Mouse (Mus musculus) adrenal gland, adult 18-20 months (tissue): Measurements from ENCODE around the gene Wfdc5. TPM values are rescaled to one million over a fixed set of nuclear protein-coding genes. Genes with fewer than 3 reads are reported as not detected.
"Not testable (repeated sequence)": the region's sequence is repeated elsewhere in the genome, so short reads cannot be mapped to it uniquely, and the experiment has no call there.

Experiments
- DNase-seq, 2 experiments: peaks; one replicate each; pipeline ENCODE4 v3.0.0; 2021 to 2022; ENCODE audit warnings: low spot score in 2 of 2
- long read RNA-seq, 2 experiments: library from polyadenylated mRNA; stranded (forward); transcript quantifications; one replicate each; pipeline ENCODE4 v2.0.0; 2021
- total RNA-seq, 2 experiments: library from RNA; stranded (reverse); gene quantifications; 1 replicate in 1 of 2; 2 replicates in 1 of 2; pipeline ENCODE4 v1.2.3; 2021

Wfdc5 gene
- total RNA-seq: not detected
- long read RNA-seq, experiment 1: 0 reads
- long read RNA-seq, experiment 2: 0 reads

DNA sequence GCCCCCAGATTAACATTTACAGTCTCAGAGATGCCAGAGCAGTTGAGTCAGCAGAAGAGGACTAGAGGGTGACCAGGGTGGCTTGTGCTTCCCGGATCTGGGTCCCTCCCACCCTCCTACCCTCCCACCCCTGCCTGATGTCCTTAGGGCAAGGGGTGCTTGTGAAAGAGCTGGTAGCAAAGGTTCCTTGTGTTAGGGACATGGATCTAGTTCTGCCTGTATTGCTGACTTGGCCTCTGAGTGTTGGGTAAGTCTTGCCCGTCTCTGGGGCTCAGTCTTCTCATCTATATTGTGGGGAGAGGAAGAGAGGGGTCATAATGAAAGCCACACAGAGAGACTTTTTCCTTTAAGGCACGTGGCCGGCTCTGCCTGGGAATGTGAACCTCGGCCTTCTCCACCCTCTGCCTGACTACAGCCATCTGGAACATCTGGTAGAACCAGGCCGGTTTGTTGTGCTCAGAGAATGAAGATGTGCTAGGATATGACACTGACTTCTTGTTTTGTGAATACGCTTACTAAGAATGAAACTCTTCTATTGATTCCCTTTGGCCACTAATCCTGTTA lies at the start of gene Wfdc5:
Gene Wfdc5, minus strand, starts transcription at position 51 of the 564 bp plus-strand sequence.
- peak in 1 of 2 experiments; percentile 2 for DNase-seq

DNA sequence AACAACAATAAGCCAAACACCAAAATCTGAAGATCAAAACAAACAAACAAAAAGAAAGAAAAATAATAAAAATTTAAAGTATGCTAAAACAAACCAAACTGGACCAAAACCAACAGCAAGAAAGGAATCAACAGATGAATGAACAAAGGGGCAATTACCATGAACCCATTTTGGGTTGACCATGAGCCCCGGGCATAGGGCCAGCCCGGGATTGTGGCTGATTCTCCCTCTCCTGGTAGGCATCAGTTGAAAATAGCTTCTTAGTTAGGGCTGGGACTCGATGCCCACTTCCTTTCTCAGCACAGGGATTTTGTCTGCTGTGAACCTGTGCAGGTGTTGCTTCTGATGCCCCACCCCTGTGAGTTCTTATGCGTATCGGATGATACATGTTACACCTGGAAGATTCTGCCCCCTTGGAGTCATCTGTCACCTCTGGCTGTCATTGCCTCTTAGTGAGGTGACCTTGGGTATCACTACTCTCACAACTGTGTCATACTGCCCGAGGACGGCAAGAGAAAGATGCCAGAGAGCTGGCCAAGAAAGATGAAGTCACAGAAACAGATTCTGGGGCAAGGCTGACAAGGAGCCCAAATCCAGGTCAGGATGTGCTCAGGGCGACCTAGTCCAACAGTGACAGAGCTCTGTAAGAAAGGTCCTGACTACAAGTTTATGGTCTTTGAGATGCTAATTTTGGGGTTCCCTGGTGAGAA lies 46.0 kb upstream of the Wfdc5 start:
- DNase-seq: no peak

DNA sequence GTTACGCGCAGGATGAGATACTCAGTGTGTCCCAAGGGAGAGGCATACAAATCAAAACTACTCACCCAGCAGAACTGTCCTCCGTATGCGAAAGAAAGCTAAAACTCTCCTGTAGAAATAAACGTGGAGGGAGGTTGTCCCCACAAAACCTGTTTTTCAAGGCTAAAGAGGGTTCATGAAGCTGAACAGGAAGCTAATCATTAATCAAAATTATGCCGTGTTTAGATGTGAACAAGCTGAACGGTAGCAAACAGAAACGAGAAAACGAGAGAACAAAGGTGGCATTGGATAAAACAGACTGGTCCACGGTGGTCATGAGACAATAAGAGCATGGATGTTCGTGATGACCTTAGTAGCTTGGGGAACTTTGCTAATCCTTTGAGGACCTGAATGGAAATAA lies 39.0 kb upstream of the Wfdc5 start, which contains the start of gene Wfdc15b:
Gene Wfdc15b, minus strand, starts transcription at position 139 of the 400 bp plus-strand sequence.
- no peak for DNase-seq

DNA sequence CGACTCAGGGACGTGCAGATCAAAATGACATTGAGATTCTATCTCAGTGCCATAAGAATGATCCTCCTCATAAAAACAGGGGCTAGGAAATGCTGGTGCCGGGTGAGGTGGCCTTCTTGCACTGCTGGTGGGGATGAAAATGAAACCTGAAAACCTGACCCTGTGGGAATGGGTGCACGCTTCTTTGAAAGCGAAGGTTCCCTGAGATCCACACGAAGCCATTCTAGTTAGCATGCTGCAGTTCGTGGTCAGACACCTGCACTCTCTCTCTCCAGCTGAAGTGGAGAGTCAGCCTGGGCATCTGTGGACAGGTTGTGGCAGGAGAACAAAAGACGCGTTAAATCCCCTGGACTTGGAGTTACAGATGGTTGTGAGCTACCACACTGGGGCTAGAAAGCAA lies 36.8 kb upstream of the Wfdc5 start:
- no peak for DNase-seq

GRCm38 (mm10) chr2:164212711-164213110 lies 30.2 kb upstream of the Wfdc5 start:
- no peak for DNase-seq

GRCm38 (mm10) chr2:164210892-164211291 lies 28.4 kb upstream of the Wfdc5 start:
- no peak for DNase-seq

- no peak for DNase-seq
Measured at GRCm38 (mm10) chr2:164206676-164207075, 24.1 kb upstream of the Wfdc5 start.

DNA sequence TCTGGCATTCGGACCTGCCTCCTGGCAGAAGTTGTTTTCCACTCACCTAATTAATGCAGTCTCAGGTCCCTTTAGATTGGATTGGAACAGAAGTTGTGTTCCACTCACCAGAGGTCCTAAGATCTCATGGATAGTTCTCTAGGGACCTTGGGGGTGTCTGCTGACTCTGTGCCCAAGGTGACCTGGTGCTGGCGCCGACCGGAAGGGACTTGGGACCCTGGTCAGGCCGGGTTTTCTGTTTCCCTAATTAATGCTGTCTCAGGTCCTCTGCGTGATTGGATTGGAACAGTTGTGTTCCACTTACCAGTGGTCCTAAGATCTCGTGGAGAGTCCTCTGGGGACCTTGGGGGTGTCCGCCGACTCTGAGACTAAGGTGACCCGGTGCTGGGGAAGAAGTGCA lies 23.5 kb upstream of the Wfdc5 start:
- not testable (repeated sequence) for DNase-seq

DNA sequence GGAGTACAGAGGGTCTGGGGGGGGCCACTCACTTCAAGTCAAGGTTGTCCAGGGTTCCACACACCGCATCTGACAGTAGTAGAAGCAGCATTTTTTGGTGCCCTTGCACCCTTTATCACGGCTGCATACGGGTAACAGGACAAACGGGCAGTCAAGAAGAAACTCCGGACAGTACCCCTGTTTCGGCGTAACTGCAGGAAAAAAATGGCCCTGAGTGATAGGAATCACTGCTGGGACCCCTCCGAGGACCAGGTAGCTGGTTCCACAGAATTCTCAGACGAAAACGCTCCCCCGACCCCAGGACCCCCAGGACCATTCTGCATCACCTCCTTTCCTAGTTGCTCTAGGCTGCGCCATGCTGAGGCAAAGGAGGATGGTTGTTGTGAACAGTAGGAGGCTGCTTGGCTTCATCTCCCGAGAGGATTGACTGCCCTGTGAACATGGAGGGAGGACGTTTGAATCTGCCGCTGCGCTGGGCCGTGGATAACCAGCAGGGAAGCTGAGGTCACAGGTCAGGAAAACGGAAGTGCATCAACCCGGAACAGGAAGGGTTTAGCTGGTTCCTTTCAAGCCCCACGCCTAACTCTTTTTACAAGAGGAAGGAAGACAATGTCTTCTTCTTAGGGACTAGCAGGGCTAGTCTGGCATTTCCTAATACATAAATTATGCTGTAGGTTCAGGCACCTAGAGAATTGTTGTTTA lies 17.2 kb upstream of the Wfdc5 start, which contains the start of gene Wfdc15a:
Gene Wfdc15a, minus strand, starts transcription at position 505 of the 702 bp plus-strand sequence.
- no peak for DNase-seq

DNA sequence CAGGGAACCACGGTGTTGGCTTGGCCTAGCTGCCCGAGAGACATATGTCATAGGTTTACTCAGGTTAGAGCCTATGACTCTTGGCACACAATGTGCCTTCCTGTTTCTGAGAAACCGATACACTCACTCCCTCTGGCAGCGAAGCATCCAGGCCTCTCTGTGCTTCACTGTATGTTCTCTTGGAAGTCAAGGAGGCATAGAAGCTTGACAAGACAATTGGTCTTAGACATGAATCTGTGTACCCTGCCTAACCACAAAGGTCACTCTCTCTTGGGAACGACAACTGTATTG lies 14.1 kb upstream of the Wfdc5 start:
- DNase-seq: no peak

DNA sequence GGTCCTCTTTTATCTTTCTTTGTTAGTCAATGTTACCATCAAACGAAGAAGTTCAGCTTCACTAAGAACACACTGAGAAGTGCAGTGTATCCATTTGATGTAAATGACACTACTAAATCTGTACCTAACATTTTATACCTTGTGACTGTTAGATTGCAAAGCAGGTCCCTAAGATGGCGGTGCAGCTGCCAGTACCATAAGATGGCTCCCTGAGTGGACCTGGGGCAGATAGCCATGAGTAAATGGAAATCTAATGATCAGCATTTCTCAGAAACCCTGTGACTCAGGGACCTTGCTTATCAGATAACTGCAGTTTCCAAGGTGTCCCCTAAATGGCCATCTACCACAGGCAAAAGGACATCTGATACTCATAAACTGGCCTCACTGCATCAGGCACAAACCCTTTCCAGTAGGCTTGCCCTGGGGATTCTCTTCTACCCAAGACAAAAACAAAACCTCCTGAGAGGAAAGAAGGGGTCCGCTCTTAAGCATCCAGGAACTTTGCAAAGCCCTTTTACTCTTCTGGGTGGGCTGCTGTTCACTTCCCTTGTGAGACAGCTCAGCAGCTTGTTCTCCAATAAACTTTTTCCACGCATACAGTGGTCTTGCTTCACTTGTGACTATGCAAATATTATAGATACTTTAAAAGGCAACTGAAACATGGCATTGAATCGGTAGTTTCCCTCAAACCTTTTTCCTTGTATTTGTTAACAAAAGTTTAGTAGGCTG lies 13.6 kb upstream of the Wfdc5 start:
- DNase-seq: peak in 1 of 2 experiments; percentile 25

- DNase-seq: no peak
Measured at GRCm38 (mm10) chr2:164194959-164195630, 12.6 kb upstream of the Wfdc5 start.

DNA sequence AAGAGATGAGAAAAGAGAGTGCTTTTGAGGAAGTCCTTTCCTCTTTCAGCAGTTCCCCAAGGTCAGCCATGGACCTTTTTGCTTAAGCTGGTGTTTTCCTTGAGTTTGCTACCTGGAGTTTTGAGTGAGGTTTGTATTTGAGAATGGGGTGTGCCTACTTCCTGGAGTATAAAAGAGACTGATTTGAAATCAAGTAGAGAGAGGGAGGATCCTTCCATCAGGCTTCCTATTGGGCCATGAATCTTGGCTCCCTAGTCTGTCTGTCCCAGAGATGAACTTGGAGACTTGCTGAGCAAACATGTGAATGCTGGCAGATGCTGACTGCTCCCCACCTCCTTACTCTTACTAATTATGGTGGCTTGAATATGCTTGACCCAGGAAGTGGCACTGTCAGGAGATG lies 9.7 kb upstream of the Wfdc5 start:
- DNase-seq: no peak

GRCm38 (mm10) chr2:164190576-164190975 lies 8.0 kb upstream of the Wfdc5 start, which contains the start of gene Wfdc12:
Wfdc12 (minus strand) TSS chr2:164190608.
- no peak for DNase-seq

DNA sequence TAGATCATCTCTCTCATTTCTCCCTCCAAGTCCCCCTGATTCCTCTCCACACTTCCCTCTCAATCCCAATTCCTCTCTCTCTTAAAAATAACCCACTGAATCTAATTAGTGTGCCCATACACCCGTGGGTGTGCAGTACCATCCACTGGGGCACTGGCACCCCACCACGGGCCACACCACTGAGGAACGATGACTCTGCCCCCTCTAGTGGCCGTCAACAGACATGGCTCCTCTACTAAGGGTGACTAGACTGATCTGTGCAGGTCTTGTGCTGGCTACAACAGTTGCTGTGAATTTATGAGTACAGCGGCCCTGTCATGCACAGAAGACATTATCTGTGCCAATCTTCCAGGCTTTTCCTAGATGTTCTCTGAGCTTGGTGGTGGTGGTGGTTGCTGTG lies 6.2 kb upstream of the Wfdc5 start:
- DNase-seq: no peak

DNA sequence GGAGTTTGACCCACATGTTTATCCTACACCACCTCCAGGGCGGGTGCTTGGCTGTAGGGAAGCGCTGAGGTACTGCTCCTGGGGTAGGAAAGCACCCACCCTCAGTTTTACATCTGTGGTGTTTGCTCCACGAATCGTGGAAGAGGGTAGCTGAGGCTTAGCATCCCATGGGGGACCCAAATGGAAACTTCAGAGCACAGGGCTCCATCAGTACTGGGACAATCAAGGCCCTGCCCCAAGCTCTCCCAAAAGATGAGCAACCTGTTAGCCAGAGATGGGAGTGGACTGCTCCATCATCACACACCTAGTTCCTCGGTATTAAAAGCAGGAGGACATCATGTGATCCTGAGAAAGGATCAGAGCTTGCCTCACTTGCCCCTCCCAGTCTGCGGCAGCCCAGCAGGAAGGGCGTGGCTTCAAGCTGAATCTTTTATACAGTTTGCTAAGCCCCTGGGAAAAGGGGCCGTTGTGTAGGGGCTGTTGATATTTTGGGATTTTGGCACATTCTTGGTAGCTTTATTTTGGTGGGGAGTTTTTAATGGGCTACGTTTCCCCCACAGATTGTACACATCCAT lies 1.7 kb upstream of the Wfdc5 start:
- peak in 1 of 2 experiments; percentile 10 for DNase-seq

DNA sequence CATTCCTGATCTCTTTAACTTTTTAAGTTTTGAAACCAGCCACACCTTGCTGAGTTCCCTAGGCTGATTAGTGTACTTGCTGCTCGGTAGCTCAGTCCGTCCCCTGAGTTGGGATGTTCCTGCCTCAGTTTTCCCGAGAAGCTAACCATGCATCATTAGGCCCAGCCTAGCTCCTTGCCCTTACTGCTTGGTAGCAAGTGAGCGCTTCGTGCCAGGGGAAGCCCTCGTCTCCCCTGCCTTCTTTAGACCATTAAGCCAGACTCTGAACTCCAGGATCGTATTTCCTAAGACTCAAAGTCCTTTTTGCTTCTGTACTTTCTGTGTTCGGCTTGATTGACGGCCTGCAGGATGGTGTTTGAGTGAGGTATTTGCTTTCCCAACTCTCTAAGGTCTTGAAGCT lies 798 bp upstream of the Wfdc5 start:
- peak in 1 of 2 experiments; percentile 6 for DNase-seq

GRCm38 (mm10) chr2:164180770-164181169 lies 1.8 kb downstream of the Wfdc5 start:
- DNase-seq: peak in 1 of 2 experiments; percentile 4

DNA sequence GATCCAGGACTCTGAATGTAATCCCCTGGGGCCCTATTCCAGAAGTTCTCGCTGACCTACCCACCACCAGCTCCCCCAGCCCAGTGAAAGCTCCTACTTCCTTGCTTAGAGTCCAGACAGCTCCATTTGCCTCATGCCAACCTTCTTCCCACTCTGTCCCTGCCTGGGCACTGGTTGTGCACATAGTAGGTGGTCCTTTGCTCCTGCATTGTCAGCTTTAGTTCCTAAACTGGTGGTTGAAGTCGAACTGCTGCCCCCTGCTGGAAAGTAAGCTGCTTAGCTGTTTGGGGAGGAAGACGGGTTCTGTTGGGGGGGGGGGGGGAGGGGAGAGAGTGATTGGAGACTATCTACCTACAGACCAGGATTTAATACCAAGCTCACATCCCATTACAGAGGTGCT lies 2.4 kb downstream of the Wfdc5 start:
- DNase-seq: peak in 1 of 2 experiments; percentile 31

- DNase-seq: no peak
Measured at GRCm38 (mm10) chr2:164177831-164178230, 4.7 kb downstream of the Wfdc5 start.
